ENCODE assay signal across 22 mouse cellular contexts in the genomic region with DNA sequence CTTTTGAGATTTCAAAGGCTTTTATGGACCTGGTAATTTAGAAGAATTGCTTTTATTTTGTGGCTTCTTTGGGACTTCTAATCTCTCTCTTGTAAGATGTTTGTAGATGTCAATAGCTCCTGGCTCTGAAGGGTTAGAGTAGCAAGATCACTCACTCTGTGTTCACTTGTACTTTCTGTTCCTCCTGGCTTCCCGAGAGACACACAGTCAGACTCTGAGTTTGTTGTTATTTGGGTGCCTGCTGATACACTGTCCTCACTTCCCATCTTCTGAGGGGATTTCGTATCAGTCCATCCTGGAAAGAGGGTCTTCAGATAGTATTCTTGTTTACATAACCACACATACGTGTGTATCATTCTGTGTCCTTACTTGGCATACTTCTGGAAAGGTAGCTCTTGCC.
DNase-seq lines count a peak whose midpoint lies in the region; ATAC-seq and TF ChIP-seq lines count a peak whose summit lies in the region.
"Had no signal": no experiment of that assay in that cellular context is flagged by ENCODE, and none has a peak within 500 bp of the region (broad histone marks: within the 10 kb centered on the region; RNA-seq: fewer than 3 reads in every experiment).

No protein-coding gene starts in this region.

- H3K9me3 ChIP-seq in heart, embryonic 13.5 days = no peaks in the 10 kb centered on the region
- H3K9me3 ChIP-seq in MEL (replicated peaks; ENCODE audit: insufficient read depth, low read length) = no peaks in the 10 kb centered on the region
- H3K9me3 ChIP-seq in liver, embryonic 14.5 days (ENCODE audit: control insufficient read depth, low read length) = no peaks in the 10 kb centered on the region
- H3K9me3 ChIP-seq in hindbrain, embryonic 12.5 days (replicated peaks) = no peaks in the 10 kb centered on the region
- H3K9me3 ChIP-seq: forebrain, embryonic 12.5 days; G1E; intestine, embryonic 15.5 days; limb, embryonic 12.5 days; midbrain, embryonic 13.5 days; neural tube, embryonic 13.5 days had no signal

- peaks cover 52% of the 10 kb centered on the region for H3K4me1 ChIP-seq in heart, embryonic 13.5 days
- peaks cover 6 to 21% of the 10 kb centered on the region in 2 experiments for H3K4me1 ChIP-seq in MEL (ENCODE audit: control insufficient read depth in 1 of 2, insufficient read depth in 2 of 2, low read length in 2 of 2)
- peaks cover 43 to 49% of the 10 kb centered on the region in 2 experiments for H3K4me1 ChIP-seq in liver, embryonic 14.5 days (replicated peaks; ENCODE audit: control insufficient read depth in 2 of 2, insufficient read depth in 2 of 2, low read length in 1 of 2)
- H3K4me1 ChIP-seq in hindbrain, embryonic 12.5 days = peaks cover 19% of the 10 kb centered on the region

- TF ChIP-seq EP300 in MEL (IDR thresholded peaks at IDR 0.05; ENCODE audit: low read depth in 1 of 2, low read length in 2 of 2) = no peak
- no peak for TF ChIP-seq EP300 in liver, embryonic 14.5 days (IDR thresholded peaks at IDR 0.05; ENCODE audit: low read depth)

- TF ChIP-seq RAD21 in MEL (IDR thresholded peaks at IDR 0.05; ENCODE audit: low read depth, low read length) = no peak

- no peaks in the 10 kb centered on the region for H3K27me3 ChIP-seq in heart, embryonic 13.5 days (replicated peaks)
- H3K27me3 ChIP-seq in MEL (ENCODE audit: control insufficient read depth in 1 of 2, insufficient read depth in 2 of 2, low read length in 2 of 2) = no peaks in the 10 kb centered on the region
- H3K27me3 ChIP-seq in liver, embryonic 14.5 days (ENCODE audit: control insufficient read depth, insufficient read depth, low read length) = no peaks in the 10 kb centered on the region
- H3K27me3 ChIP-seq in hindbrain, embryonic 12.5 days = no peaks in the 10 kb centered on the region
- H3K27me3 ChIP-seq: forebrain, embryonic 12.5 days; intestine, embryonic 15.5 days; limb, embryonic 12.5 days; midbrain, embryonic 13.5 days; neural tube, embryonic 13.5 days; Patski had no signal

- H3K9ac ChIP-seq in heart, embryonic 13.5 days = no peak overlapping the region
- H3K9ac ChIP-seq in MEL (ENCODE audit: control insufficient read depth, low read depth, low read length, poor library complexity, severe bottlenecking) = no peak overlapping the region
- H3K9ac ChIP-seq in liver, embryonic 14.5 days (replicated peaks) = peak overlapping the region; percentile 7; the same call in 1 of the 2 replicates
- no peak overlapping the region for H3K9ac ChIP-seq in hindbrain, embryonic 12.5 days
- H3K9ac ChIP-seq: forebrain, embryonic 12.5 days; forebrain, postnatal 0 days; intestine, embryonic 15.5 days; limb, embryonic 12.5 days; midbrain, embryonic 13.5 days; neural tube, embryonic 13.5 days had no signal

- DNase-seq in heart, postnatal 25 days (ENCODE audit: low spot score) = no peak
- peak; percentile 60 for DNase-seq in A20 (ENCODE audit: low read depth, low spot score)
- DNase-seq in MEL (ENCODE audit: low read depth, low spot score) = no peak
- no peak for DNase-seq in liver, embryonic 14.5 days (ENCODE audit: low read depth in 3 of 3, low spot score in 3 of 3)
- no peak for DNase-seq in c-Kit-positive CD71-positive TER-119-positive erythroid progenitor cells, embryonic 14.5 days (ENCODE audit: low spot score)
- no peak for DNase-seq in lung, adult 18-20 months
- DNase-seq: B cell, adult 2 months; cerebellum, adult 18-20 months; cerebellum, postnatal 14 days; forebrain, postnatal 0 days; lung, adult 2 months had no signal

- no peak for TF ChIP-seq CTCF in MEL (IDR thresholded peaks at IDR 0.05 in 2 of 3, conservative IDR thresholded peaks at IDR 0.05 in 1 of 3; ENCODE audit: control insufficient read depth in 1 of 3, insufficient read depth in 1 of 3, low read depth in 2 of 3, low read length in 3 of 3, poor library complexity in 1 of 3, severe bottlenecking in 1 of 3)
- TF ChIP-seq CTCF in liver, embryonic 14.5 days (IDR thresholded peaks at IDR 0.05; ENCODE audit: low read depth) = no peak

- no peak for ATAC-seq in heart, embryonic 13.5 days (ENCODE audit: extremely low read depth, insufficient number of reproducible peaks, low FRiP score, low TSS enrichment)
- ATAC-seq in liver, embryonic 14.5 days (ENCODE audit: insufficient read depth) = no peak
- no peak for ATAC-seq in hindbrain, embryonic 12.5 days (ENCODE audit: low FRiP score)
- ATAC-seq: forebrain, postnatal 0 days; hindbrain, postnatal 0 days; midbrain, embryonic 13.5 days; Patski had no signal

- H3K4me3 ChIP-seq in heart, embryonic 13.5 days = no peak overlapping the region
- H3K4me3 ChIP-seq in MEL (ENCODE audit: control insufficient read depth in 1 of 2, insufficient read depth in 1 of 2, low read depth in 2 of 2, low read length in 2 of 2) = no peak overlapping the region
- H3K4me3 ChIP-seq in liver, embryonic 14.5 days (ENCODE audit: insufficient read depth in 1 of 2, low read depth in 2 of 2, low read length in 2 of 2) = no peak overlapping the region
- no peak overlapping the region for H3K4me3 ChIP-seq in hindbrain, embryonic 12.5 days
- H3K4me3 ChIP-seq: forebrain, embryonic 12.5 days; intestine, embryonic 15.5 days; left cerebral cortex, adult 2 months; limb, embryonic 12.5 days; midbrain, embryonic 13.5 days; neural tube, embryonic 13.5 days had no signal

- peak overlapping the region; percentile 24; the same call in 1 of the 2 replicates for H3K27ac ChIP-seq in heart, embryonic 13.5 days (replicated peaks)
- 0 out of 2 replicates have a peak overlapping the region, but pooled peaks have one; percentile 2 for H3K27ac ChIP-seq in MEL (ENCODE audit: control insufficient read depth, low read depth, low read length)
- peak overlapping the region; percentile 28 for H3K27ac ChIP-seq in liver, embryonic 14.5 days
- no peak overlapping the region for H3K27ac ChIP-seq in hindbrain, embryonic 12.5 days
- H3K27ac ChIP-seq: forebrain, embryonic 12.5 days; hindbrain, postnatal 0 days; intestine, embryonic 15.5 days; left cerebral cortex, adult 2 months; limb, embryonic 12.5 days; midbrain, embryonic 13.5 days; neural tube, embryonic 13.5 days had no signal

- peaks cover 10% of the 10 kb centered on the region for H3K36me3 ChIP-seq in heart, embryonic 13.5 days
- H3K36me3 ChIP-seq in MEL (ENCODE audit: control insufficient read depth in 1 of 2, insufficient read depth in 2 of 2, low read length in 2 of 2) = peaks cover 5 to 34% of the 10 kb centered on the region in 2 experiments
- peaks cover 2% of the 10 kb centered on the region; the same call in 1 of the 2 replicates for H3K36me3 ChIP-seq in liver, embryonic 14.5 days (replicated peaks; ENCODE audit: control insufficient read depth, insufficient read depth, low read depth)
- H3K36me3 ChIP-seq in hindbrain, embryonic 12.5 days = no peaks in the 10 kb centered on the region
- H3K36me3 ChIP-seq: forebrain, embryonic 12.5 days; intestine, embryonic 15.5 days; midbrain, embryonic 13.5 days; neural tube, embryonic 13.5 days had no signal

- H3K79me2 ChIP-seq in MEL (ENCODE audit: control insufficient read depth, insufficient read depth, low read length, poor library complexity) = peaks cover 1% of the 10 kb centered on the region; the same call in 1 of the 2 replicates

- 66% methylated on average over 3 of the region's 3 CpGs for WGBS in heart, embryonic 13.5 days
- 68% methylated on average over 3 of the region's 3 CpGs for WGBS in liver, embryonic 14.5 days (ENCODE audit: insufficient replicate concordance)
- WGBS in hindbrain, embryonic 12.5 days = 82% methylated on average over 3 of the region's 3 CpGs

- no peak for TF ChIP-seq POLR2A in MEL (IDR thresholded peaks at IDR 0.05; ENCODE audit: control insufficient read depth in 1 of 2, insufficient read depth in 1 of 2, low read depth in 1 of 2, low read length in 2 of 2, poor library complexity in 1 of 2)

- H3K4me2 ChIP-seq in heart, embryonic 13.5 days = peak overlapping the region; percentile 11; the same call in 1 of the 2 replicates
- peak overlapping the region; percentile 46 for H3K4me2 ChIP-seq in liver, embryonic 14.5 days (ENCODE audit: low read depth)
- no peak overlapping the region for H3K4me2 ChIP-seq in hindbrain, embryonic 12.5 days (replicated peaks)
- H3K4me2 ChIP-seq: forebrain, embryonic 12.5 days; intestine, embryonic 15.5 days; limb, embryonic 12.5 days; midbrain, embryonic 13.5 days; neural tube, embryonic 13.5 days had no signal

- intact Hi-C loops in heart, postnatal 25 days (cut with DNase I) = no loop called here

TF ChIP-seq in MEL, 35 proteins besides CTCF, POLR2A, EP300 and RAD21:
- no peak for TF ChIP-seq POLR2AphosphoS2 (IDR thresholded peaks at IDR 0.05; ENCODE audit: low read length)
- no peak for TF ChIP-seq ZMIZ1 (IDR thresholded peaks at IDR 0.05; ENCODE audit: low read depth, low read length)
- no peak for TF ChIP-seq E2F4 (IDR thresholded peaks at IDR 0.05; ENCODE audit: borderline replicate concordance, low read depth, low read length)
- 0 out of 2 replicates have a peak, but pooled peaks have one; percentile 20 for TF ChIP-seq MXI1 (IDR thresholded peaks at IDR 0.05; ENCODE audit: low read depth, low read length)
- TF ChIP-seq HCFC1 (IDR thresholded peaks at IDR 0.05; ENCODE audit: low read depth, low read length) = no peak
- no peak for TF ChIP-seq SMC3 (IDR thresholded peaks at IDR 0.05; ENCODE audit: low read depth, low read length)
- no peak for TF ChIP-seq MYB (IDR thresholded peaks at IDR 0.05; ENCODE audit: low read depth, low read length)
- TF ChIP-seq ZC3H11A (IDR thresholded peaks at IDR 0.05; ENCODE audit: low read depth, low read length) = no peak
TF ChIP-seq in MEL: peak in this region for 1.
